Mouse (Mus musculus) MEL (cell line): ENCODE measurements around the gene Man2a1. TPM values are rescaled to one million over a fixed set of nuclear protein-coding genes. Genes with fewer than 3 reads are reported as not detected.

Experiments
- DNase-seq: peaks from one replicate; pipeline ENCODE4 v3.0.0; 2011; ENCODE audit warnings: low read depth, low spot score
- H3K27ac ChIP-seq: 2 replicates; pipeline ENCODE4 v1.5.1; 2012; ENCODE audit warnings: low read depth, mild to moderate bottlenecking, control low read depth, low read length, moderate library complexity; ENCODE audit not compliant: control insufficient read depth
- H3K27me3 ChIP-seq, 2 experiments: fragments of 150-350 bp in 1 of 2; sonication (generic) in 1 of 2; 2 replicates each; pipeline ENCODE4 v1.6.1; 2012; ENCODE audit warnings: low read length in 2 of 2, mild to moderate bottlenecking in 2 of 2, improper control_type of control experiment in 1 of 2, moderate library complexity in 1 of 2; ENCODE audit not compliant: insufficient read depth in 2 of 2, control insufficient read depth in 1 of 2
- H3K36me3 ChIP-seq, 2 experiments: 2 replicates each; pipeline ENCODE4 v1.6.1; 2012 to 2014; ENCODE audit warnings: low read length in 2 of 2, improper control_type of control experiment in 1 of 2, inconsistent platforms in 1 of 2, mild to moderate bottlenecking in 1 of 2; ENCODE audit not compliant: insufficient read depth in 2 of 2, control insufficient read depth in 1 of 2
- H3K4me1 ChIP-seq, 2 experiments: fragments of 150-350 bp in 1 of 2; sonication (generic) in 1 of 2; 2 replicates each; pipeline ENCODE4 v1.6.1; 2012; ENCODE audit warnings: low read length in 2 of 2, improper control_type of control experiment in 1 of 2, mild to moderate bottlenecking in 1 of 2; ENCODE audit not compliant: insufficient read depth in 2 of 2, control insufficient read depth in 1 of 2
- H3K4me3 ChIP-seq, 2 experiments: fragments of 150-350 bp in 1 of 2; sonication (generic) in 1 of 2; 2 replicates each; pipeline ENCODE4 v1.5.1; 2012; ENCODE audit warnings: low read depth in 2 of 2, low read length in 2 of 2, mild to moderate bottlenecking in 2 of 2, moderate library complexity in 2 of 2, control low read depth in 1 of 2, improper control_type of control experiment in 1 of 2; ENCODE audit not compliant: control insufficient read depth in 1 of 2, insufficient read depth in 1 of 2
- H3K79me2 ChIP-seq: 2 replicates; pipeline ENCODE4 v1.6.1; 2012; ENCODE audit warnings: mild to moderate bottlenecking, low read length, moderate library complexity; ENCODE audit not compliant: control insufficient read depth, poor library complexity, insufficient read depth
- H3K9ac ChIP-seq: 2 replicates; pipeline ENCODE4 v1.6.1; 2012; ENCODE audit warnings: low read depth, mild to moderate bottlenecking, control low read depth, low read length, moderate library complexity; ENCODE audit not compliant: control insufficient read depth, poor library complexity, severe bottlenecking
- H3K9me3 ChIP-seq: fragments of 150-350 bp; sonication (generic); replicated peaks from 2 replicates; pipeline ENCODE4 v1.6.1; 2012; ENCODE audit warnings: mild to moderate bottlenecking, low read length, improper control_type of control experiment, moderate library complexity; ENCODE audit not compliant: insufficient read depth
- ELF1 ChIP-seq: IDR thresholded peaks from 2 replicates; pipeline ENCODE4 v1.6.1; 2014; ENCODE audit warnings: low read depth, mild to moderate bottlenecking, inconsistent platforms, low read length, improper control_type of control experiment, moderate library complexity
- EP300 ChIP-seq, 2 experiments: IDR thresholded peaks; 2 replicates each; pipeline ENCODE4 v1.6.1; 2011; ENCODE audit warnings: improper control_type of control experiment in 2 of 2, low read length in 2 of 2, low read depth in 1 of 2, mild to moderate bottlenecking in 1 of 2
- GATA1 ChIP-seq: IDR thresholded peaks from 2 replicates; pipeline ENCODE4 v1.6.1; 2011; ENCODE audit warnings: low read depth, low read length, improper control_type of control experiment
- HCFC1 ChIP-seq: IDR thresholded peaks from 2 replicates; pipeline ENCODE4 v1.6.1; 2012; ENCODE audit warnings: low read depth, mild to moderate bottlenecking, inconsistent platforms, low read length, improper control_type of control experiment, moderate library complexity
- JUND ChIP-seq: IDR thresholded peaks from 2 replicates; pipeline ENCODE4 v1.6.1; 2011; ENCODE audit warnings: low read depth, mild to moderate bottlenecking, improper control_type of control experiment, low read length
- KAT2A ChIP-seq: conservative IDR thresholded peaks from 2 replicates; pipeline ENCODE4 v1.6.1; 2012; ENCODE audit warnings: low read depth, low read length, improper control_type of control experiment, inconsistent platforms
- MAFK ChIP-seq: IDR thresholded peaks from 2 replicates; pipeline ENCODE4 v1.6.1; 2011; ENCODE audit warnings: low read depth, mild to moderate bottlenecking, low read length, improper control_type of control experiment, borderline replicate concordance
- MAZ ChIP-seq: IDR thresholded peaks from 2 replicates; pipeline ENCODE4 v1.6.1; 2012; ENCODE audit warnings: low read depth, mild to moderate bottlenecking, inconsistent platforms, low read length, improper control_type of control experiment
- MEF2A ChIP-seq: IDR thresholded peaks from 2 replicates; pipeline ENCODE4 v1.6.1; 2014; ENCODE audit warnings: low read depth, mild to moderate bottlenecking, inconsistent platforms, low read length, improper control_type of control experiment; ENCODE audit not compliant: poor library complexity, insufficient replicate concordance, severe bottlenecking; ENCODE audit errors: extremely low read depth
- MXI1 ChIP-seq: IDR thresholded peaks from 2 replicates; pipeline ENCODE4 v1.6.1; 2011; ENCODE audit warnings: mild to moderate bottlenecking, low read depth, low read length, improper control_type of control experiment
- MYC ChIP-seq: IDR thresholded peaks from 2 replicates; pipeline ENCODE4 v1.6.1; 2011; ENCODE audit warnings: low read depth, mild to moderate bottlenecking, low read length, improper control_type of control experiment, moderate library complexity
- POLR2AphosphoS2 ChIP-seq: IDR thresholded peaks from 2 replicates; pipeline ENCODE4 v1.6.1; 2011; ENCODE audit warnings: low read length, improper control_type of control experiment
- TAL1 ChIP-seq: IDR thresholded peaks from 2 replicates; pipeline ENCODE4 v1.6.1; 2012; ENCODE audit warnings: mild to moderate bottlenecking, inconsistent platforms, low read length, moderate library complexity, mixed read lengths
- TBP ChIP-seq: IDR thresholded peaks from 2 replicates; pipeline ENCODE4 v1.8.0; 2011; ENCODE audit warnings: low read depth, low read length, improper control_type of control experiment
- ZC3H11A ChIP-seq: IDR thresholded peaks from 2 replicates; pipeline ENCODE4 v1.6.1; 2012; ENCODE audit warnings: low read depth, mild to moderate bottlenecking, inconsistent platforms, low read length, improper control_type of control experiment
- ZNF384 ChIP-seq: IDR thresholded peaks from 2 replicates; pipeline ENCODE4 v1.6.1; 2012; ENCODE audit warnings: low read depth, mild to moderate bottlenecking, inconsistent platforms, low read length, improper control_type of control experiment
- polyA plus RNA-seq, 2 experiments: library from polyadenylated mRNA; stranded (reverse) in 1 of 2; unstranded in 1 of 2; fragments of >175 nt in 1 of 2; fragments of >200 nt in 1 of 2; gene quantifications; 2 replicates each; pipeline versions ENCODE4 v1.2.1 to v1.2.4; 2012; ENCODE audit warnings: low replicate concordance in 2 of 2, low read depth in 1 of 2; ENCODE audit not compliant: insufficient read length in 2 of 2, insufficient read depth in 1 of 2, missing spikeins in 1 of 2
- total RNA-seq: library from RNA; depleted of rRNA; stranded (reverse); fragments of 300-350 nt; gene quantifications from 2 replicates; pipeline ENCODE4 v1.2.3, GENCODE M21; 2012

Man2a1 gene
- total and polyA plus RNA-seq, 3 experiments, result 8.7 to 27.5 (median 9.1) TPM

DNA sequence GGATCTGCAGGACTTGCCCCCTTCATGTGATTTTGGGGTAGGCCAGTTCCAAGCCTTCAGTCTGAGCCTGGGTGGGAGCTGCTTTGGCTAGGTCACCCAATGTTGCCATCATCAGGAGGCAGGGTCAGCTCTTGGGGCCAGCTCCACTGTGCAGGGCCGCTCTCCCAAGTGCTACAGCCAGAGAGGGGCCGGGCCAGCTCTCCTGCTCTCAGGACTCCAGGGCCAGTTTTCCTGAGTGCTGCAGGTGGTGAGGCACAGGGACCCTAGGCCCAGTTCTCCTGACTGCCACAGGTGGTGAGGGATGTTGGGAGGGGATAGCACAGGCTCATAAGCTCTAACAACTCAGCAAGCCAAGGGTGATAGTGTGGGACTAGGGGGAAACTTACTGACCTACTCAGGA, 53.1 kb downstream of the Man2a1 start:
- no peaks in the 10 kb centered on the region for H3K79me2 ChIP-seq
- H3K4me1 ChIP-seq, result no peaks in the 10 kb centered on the region; a peak in 1 of 4 replicates
- no peak overlapping the region for H3K27ac ChIP-seq
- no peak for DNase-seq
- peaks cover 0 to 15% of the 10 kb centered on the region in 2 experiments; a peak in 2 of 4 replicates for H3K36me3 ChIP-seq
- TF ChIP-seq JUND, result no peak
- H3K27me3 ChIP-seq, result no peaks in the 10 kb centered on the region
- no peaks in the 10 kb centered on the region for H3K9me3 ChIP-seq
- H3K4me3 ChIP-seq, result no peak overlapping the region
- H3K9ac ChIP-seq, result no peak overlapping the region

- no peak for DNase-seq
- TF ChIP-seq MAZ, result no peak
- TF ChIP-seq EP300 (IDR thresholded peaks at IDR 0.05; ENCODE audit: low read depth in 1 of 2, low read length in 2 of 2), result no peak
- no peak for TF ChIP-seq KAT2A
Observed at GRCm38 (mm10) chr17:64659682-64660081, 59.1 kb downstream of the Man2a1 start.

DNA sequence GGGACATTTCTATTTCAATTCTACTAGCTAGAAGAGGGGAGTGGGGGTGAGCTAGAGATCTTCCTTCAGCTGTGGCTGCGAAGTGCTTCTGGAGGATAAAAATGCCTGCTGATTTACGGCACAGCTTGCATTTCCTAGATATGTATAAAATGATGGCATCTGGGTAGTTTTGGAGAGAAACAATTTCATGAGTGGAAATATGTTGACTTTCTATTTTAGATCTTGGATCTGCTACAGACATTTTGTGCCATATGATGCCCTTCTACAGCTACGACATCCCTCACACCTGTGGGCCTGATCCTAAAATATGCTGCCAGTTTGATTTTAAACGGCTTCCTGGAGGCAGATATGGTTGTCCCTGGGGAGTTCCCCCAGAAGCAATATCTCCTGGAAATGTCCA, 66.0 kb downstream of the Man2a1 start:
- Histone ChIP-seq H3K9ac (no peak overlapping the region), H3K27me3 (no peaks in the 10 kb centered on the region), H3K79me2 (no peaks in the 10 kb centered on the region), H3K4me1 (peaks cover 5 to 8% of the 10 kb centered on the region in 2 experiments; a peak in 3 of 4 replicates), H3K4me3 (no peak overlapping the region), H3K36me3 (peaks cover 4 to 16% of the 10 kb centered on the region in 2 experiments), H3K27ac (no peak overlapping the region), H3K9me3 (peaks cover 2% of the 10 kb centered on the region)
- TF ChIP-seq ELF1, result no peak
- TF ChIP-seq ZC3H11A, result no peak
- no peak for TF ChIP-seq MXI1
- TF ChIP-seq TBP, result no peak
- TF ChIP-seq HCFC1, result no peak
- no peak for TF ChIP-seq MYC
- TF ChIP-seq ZNF384, result no peak
- no peak for TF ChIP-seq MAFK
- no peak for TF ChIP-seq GATA1
- TF ChIP-seq KAT2A, result no peak
- no peak for TF ChIP-seq MEF2A
- TF ChIP-seq JUND, result no peak
- TF ChIP-seq POLR2AphosphoS2, result no peak
- no peak for TF ChIP-seq TAL1
- no peak for TF ChIP-seq MAZ
- no peak for DNase-seq

More at GRCm38 (mm10) chr17:64659682-64660081, 59.1 kb downstream of the Man2a1 start:
- H3K27me3 ChIP-seq, result no peaks in the 10 kb centered on the region
- H3K4me3 ChIP-seq, result no peak overlapping the region
- no peak overlapping the region for H3K9ac ChIP-seq
- H3K4me1 ChIP-seq, result no peaks in the 10 kb centered on the region; a peak in 1 of 4 replicates
- no peaks in the 10 kb centered on the region for H3K79me2 ChIP-seq
- peaks cover 0 to 34% of the 10 kb centered on the region in 2 experiments; a peak in 2 of 4 replicates for H3K36me3 ChIP-seq
- peaks cover 2% of the 10 kb centered on the region for H3K9me3 ChIP-seq
- H3K27ac ChIP-seq, result no peak overlapping the region
